Mouse (Mus musculus) E14TG2a.4 (cell line): ENCODE measurements at regions not wholly inside any gene's neighbourhood (a gene's known extent, or its start where the extent isn't known, plus 50 kb on each side); places are given as distances from the start of the nearest gene placed in this dataset.

ENCODE experiments used
- CTCF ChIP-seq: conservative IDR thresholded peaks from 2 replicates; pipeline ENCODE4 v1.5.1; 2014; ENCODE audit warnings: low read length
- NANOG ChIP-seq: IDR thresholded peaks from 2 replicates; pipeline ENCODE4 v1.6.1; 2014; ENCODE audit warnings: borderline replicate concordance, low read length, mixed read lengths
- POU5F1 ChIP-seq: IDR thresholded peaks from 2 replicates; pipeline ENCODE4 v1.6.1; 2014; ENCODE audit warnings: low read length, borderline replicate concordance

DNA sequence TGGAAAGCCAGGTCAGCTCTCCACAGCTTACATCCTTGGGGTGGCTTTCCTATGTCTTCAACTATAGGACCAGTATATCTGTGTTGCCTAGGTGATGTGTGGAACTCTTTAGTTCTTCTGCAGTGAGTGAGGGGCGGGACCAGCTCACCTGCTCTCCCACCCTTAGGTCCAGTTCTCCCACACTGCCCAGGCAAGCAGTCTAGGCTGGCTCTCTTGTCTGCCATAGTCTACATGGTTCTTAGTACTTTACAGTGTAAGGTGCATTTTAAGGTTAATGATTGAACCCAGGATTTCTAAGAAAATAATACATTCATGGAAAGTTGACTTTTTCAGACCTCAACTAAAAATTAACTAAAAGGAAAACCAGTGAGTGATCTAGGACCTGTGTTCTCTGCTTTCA lies 1108.4 kb downstream of the Sorcs3 start:
- TF ChIP-seq CTCF (no peak), POU5F1 (no peak), NANOG (no peak)
